Mouse (Mus musculus) cerebellum, postnatal 10 days (tissue): ENCODE data around the gene Car1.
"Not testable (repeated sequence)": the region's sequence is repeated elsewhere in the genome, so short reads cannot be mapped to it uniquely, and the experiment has no call there.

ENCODE experiments used
- DNase-seq, 2 experiments: peaks; one replicate each; pipeline ENCODE4 v3.0.0; 2021; ENCODE audit warnings: mixed read lengths in 2 of 2

The Car1 gene

DNA sequence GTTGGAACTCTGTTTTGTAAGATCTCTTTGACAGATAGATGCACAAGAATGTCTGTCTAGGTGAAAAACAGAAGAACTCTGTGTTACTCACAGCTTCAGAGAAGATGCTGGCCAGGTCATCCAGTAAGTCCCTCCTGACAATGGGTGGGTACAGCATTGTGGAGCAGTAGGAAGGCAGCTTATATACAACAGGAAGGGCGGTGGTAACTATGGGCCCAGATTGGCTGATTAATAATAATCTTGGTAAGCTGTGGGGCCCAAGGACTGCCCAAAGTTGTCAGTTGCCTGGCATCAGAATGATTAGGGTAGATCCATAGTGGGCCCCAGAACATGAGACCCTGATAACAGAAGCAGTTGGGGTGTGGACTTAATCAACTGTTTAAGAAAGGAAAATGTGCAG is at the start of gene Car1:
Car1 (minus strand) TSS at position 158 of the 400 bp plus-strand sequence.
- DNase-seq, result no peak

DNA sequence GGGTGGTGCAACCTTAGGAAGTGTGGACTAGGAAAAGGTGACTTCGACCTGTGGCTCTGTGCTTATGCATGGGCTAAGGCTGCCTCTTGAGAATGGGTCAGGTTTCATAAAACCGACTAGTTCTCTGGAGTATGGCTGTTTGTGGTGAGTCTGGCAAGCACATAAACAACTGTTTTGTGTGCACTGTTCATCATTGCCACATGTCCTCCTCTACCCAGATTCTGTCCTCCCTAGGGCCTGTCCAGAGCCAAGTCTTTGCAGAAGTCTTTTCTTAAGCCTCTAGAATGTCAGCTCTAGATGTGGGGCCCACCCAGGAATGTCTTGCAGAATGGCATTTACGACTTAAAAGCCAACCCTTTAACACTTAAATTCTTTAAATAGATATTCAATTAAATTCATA is 49.7 kb upstream of the Car1 start:
- DNase-seq, result no peak

DNA sequence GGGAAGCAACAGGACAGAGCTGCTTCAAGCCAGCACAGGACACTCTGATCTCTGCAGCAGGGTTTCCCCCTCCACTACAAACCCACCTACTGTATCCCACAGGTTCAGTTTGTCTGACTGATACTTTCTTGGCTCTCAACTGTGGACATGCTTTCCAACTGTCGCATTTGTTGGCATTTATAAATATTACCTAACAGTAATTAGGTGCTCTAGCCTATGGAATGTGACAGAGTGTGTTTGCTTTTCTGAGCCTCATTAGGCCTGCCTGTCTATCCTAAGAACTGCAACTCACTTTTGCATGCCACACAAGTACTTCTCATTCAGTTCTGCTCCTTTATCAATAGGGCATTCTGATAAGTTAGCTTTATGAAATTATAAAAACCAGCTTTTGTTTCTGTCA is 46.3 kb upstream of the Car1 start:
- no peak for DNase-seq

DNA sequence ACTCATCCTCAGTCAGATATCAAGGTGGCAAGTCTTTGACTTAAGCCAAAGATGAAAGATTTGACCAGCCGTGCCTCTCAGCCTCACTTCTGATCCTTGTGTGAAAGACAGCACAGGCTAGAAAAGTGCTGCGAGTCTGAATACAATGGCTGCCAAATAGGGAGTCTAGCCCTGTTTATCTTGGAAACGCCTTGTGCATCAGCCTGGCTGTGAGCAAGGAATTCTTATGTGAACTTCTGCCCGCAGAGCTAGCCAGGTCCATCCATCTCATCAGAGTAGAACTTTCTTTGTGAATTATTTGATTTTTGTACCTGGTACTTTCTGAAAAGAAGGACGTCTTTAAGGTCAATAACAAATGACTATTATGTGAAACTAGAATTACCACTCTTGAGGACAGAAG is 45.8 kb upstream of the Car1 start:
- DNase-seq, result no peak

DNA sequence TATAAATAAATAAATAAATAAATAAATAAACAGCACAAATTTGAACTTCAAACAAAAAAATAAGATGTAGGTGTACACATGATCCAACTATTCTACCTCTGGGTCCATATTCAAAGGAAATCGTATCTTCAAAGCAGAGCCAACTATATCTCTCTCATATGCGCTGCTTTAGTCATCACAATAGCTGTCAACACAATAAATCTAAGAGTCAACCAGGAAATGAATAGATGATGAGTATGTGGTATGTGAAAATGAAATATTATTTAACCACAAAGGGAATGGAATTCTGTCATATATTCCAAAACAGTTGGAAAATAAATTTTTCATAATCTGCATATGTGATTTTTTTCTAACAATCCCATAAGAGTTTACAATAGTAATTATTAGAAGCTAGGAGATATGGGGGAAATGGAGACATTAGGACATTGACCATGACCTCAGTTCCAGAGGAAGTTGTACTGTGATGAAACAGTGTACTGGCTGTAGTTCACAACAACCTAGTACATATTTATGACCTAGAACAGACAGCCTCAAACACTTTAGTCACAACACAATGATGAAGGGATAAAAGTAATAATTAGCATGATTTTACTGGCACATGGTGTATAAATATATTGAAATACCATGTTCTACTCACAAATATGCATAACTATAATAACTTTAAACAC is 40.6 kb upstream of the Car1 start:
- no peak for DNase-seq

- DNase-seq, result no peak
Observed at GRCm38 (mm10) chr3:14839466-14840118, 31.4 kb upstream of the Car1 start.

DNA sequence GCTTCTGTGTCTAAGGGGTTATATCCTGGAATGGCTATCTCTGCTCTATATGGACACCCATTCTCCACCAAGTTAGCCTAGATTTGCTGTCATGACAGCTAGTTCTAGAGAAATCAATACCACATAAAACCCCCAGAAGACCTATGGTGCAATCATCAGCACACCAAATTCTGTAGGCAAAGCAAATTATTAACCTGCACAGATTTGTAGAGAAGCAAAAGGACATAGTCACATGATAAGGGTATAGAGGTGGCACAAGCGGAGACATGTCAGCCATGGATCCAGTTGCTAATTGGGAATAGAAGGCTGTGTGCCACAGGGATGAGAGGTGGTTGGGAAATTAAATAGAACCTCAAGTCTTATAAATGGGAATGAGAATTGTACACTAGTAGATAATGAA is 30.8 kb upstream of the Car1 start:
- DNase-seq, result no peak

DNA sequence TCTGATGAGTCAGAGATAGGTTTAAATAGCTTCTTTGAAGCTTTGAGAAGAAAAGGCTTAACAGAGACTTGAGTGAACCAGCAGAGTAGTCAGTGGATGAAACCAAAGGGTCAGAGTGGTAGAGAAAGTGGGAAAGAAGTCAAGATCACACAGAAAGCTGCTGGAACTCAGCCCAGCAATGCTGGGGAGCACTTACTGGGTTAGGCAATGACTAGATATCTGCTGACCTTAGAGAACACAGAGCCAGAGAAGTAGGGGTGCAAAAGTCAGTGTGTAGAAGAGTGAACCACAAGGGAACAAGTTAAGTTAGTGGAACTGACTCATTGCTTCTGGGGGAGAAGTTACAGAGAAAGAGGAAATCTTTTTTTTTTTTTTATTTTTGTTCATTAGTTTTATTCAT is 24.6 kb upstream of the Car1 start:
- peak in 1 of 2 experiments; percentile 49 for DNase-seq

GRCm38 (mm10) chr3:14831219-14831835 is 23.2 kb upstream of the Car1 start:
- peak; percentile 63 to 66 for DNase-seq

DNA sequence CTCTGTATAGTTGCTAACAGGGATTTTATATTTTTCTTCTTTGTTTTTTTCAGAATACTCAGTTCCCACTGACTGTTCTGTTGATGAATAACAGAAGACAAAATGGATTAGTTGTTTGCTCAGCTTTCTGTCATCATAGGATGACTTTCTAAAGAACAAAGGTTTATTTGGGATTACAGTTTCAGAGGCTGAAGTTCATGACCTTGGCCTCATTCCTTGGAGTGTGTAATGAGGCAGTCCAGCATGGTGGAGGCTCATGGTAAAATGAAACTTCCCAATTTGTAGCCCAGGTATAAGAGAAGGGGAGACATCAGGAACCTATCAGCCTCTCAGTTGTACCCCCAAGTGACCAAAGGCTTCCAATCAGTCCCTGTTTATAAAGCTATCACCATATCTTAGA is 20.7 kb upstream of the Car1 start:
- DNase-seq, result no peak

- DNase-seq, result no peak
Observed at GRCm38 (mm10) chr3:14819844-14820504, 11.8 kb upstream of the Car1 start.

DNA sequence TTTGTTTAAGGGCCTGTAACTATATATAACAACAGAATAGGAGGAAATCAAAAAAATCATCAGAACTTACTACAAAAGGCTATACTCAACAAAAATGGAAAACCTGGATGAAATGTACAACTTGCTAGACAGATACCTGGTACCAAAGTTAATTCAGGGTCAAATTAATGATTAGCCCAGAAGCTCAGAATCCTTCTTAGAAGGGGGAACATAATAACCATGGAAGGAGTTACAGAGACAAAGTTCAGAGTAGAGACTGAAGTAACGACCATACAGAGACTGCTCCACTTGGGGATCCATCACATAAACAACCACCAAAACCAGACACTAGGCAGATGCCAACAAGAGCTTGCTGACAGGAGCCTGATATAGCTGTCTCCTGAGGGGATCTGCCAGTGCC is 7.2 kb upstream of the Car1 start:
- not testable (repeated sequence) for DNase-seq

GRCm38 (mm10) chr3:14806702-14807101 is 1.5 kb downstream of the Car1 start:
- no peak for DNase-seq

DNA sequence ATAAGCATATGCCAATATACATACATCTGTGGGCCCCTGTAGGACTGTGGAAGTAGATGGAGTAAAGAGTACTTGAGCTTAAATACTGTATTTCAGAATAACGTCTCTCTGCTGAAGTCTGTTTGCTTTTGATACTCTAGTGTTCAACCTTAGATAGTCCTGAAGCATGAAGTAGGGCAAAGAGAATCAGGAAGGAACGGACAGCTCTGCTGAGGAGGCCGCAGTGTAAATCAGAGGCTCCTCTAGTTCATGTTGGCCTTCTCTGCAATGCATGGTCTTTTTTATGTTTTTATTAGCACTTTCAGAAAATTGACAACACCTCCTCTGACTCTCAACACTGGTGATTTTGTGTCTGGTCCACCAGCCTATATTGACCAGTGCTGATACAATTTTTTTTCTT is 2.2 kb downstream of the Car1 start:
- no peak for DNase-seq

- DNase-seq, result no peak
Observed at GRCm38 (mm10) chr3:14804906-14805305, 3.3 kb downstream of the Car1 start.

DNA sequence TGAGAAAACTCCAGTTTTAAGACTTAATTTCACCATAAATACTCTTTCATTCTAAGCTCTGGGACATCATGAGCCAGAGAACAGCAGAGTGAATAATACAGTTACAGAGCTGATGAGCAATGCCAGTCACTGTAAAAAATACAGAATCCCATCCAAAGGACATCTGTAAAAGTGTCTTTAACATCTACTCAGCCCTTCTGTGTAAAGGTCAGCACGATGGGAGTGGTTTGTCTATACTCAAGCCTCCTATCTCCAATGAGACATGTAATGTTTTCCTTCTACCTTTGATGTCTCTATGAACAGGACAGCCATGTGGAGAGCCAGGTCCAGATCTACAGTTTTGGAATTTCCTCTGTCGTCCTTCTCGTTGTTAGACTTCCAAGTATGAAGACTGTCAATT is 11.1 kb downstream of the Car1 start:
- no peak for DNase-seq

- no peak for DNase-seq
Observed at GRCm38 (mm10) chr3:14795292-14796020, 12.7 kb downstream of the Car1 start.

- no peak for DNase-seq
Observed at GRCm38 (mm10) chr3:14792032-14792431, 16.1 kb downstream of the Car1 start.

- no peak for DNase-seq
Observed at GRCm38 (mm10) chr3:14787607-14788006, 20.6 kb downstream of the Car1 start.

- DNase-seq, result no peak
Observed at GRCm38 (mm10) chr3:14787136-14787535, 21.0 kb downstream of the Car1 start.

DNA sequence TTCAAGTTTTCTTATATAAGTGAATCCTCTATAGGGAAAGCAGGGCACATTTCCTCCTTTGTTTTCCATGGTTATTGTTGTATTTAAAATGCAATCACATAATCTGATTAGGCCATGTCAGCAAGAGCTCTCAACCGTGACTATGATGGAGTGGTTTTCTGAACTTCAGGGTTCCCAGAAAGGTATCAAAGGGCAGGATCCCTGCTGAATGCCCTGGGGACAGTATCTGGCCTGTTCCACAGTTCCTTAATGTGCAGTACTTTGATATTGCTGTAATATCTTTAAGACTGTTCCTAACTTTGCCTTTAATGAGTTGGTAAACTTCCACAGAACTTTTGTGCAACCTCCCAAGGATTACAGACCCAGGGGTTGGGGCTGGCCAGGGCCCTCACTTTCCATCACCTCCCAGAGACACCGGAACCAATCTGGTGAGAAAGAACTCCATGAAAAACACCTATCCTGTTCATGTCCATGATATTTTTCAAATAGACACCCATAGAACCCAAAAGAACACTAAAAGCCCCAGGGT is 21.6 kb downstream of the Car1 start:
- DNase-seq, result no peak

DNA sequence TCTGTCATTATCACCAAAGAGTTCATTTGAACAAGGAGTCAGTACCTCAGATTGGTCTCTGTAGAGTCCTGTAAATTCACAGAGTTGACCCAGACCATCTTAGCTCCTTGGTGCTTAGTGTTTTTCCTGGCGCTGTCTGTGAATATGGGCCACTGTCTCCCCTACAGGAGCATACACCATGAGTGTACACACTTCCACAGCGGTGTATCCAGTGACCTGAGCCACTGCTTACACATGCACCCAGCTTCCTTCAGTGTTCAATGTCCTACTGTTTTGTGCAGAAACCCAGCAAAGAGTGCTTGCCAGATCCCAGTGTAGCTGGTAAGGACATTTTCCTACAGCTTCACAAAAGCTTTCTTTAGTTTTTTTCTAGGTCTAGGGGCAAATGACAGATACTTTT is 22.8 kb downstream of the Car1 start:
- no peak for DNase-seq

GRCm38 (mm10) chr3:14783198-14783597 is 25.0 kb downstream of the Car1 start:
- not testable (repeated sequence) for DNase-seq
